Mouse (Mus musculus): ENCODE data around the gene Hoxd10. TPM values are rescaled to one million over a fixed set of nuclear protein-coding genes. Genes with fewer than 3 reads are reported as not detected.

Gene Hoxd10
- polyA plus RNA-seq, 1 experiment from 2014 or later, result 33.5 TPM

GRCm38 (mm10) chr2:74726973-74727639 lies 35.4 kb downstream of the Hoxd10 start:
- ATAC-seq (ENCODE audit: low FRiP score, low TSS enrichment), result no peak; the same call in none of the 2 replicates
- Histone ChIP-seq H3K36me3 (ENCODE audit: insufficient read depth, low read length) (peaks cover 7% of the 10 kb centered on the region; the same call in 1 of the 2 replicates), H3K4me2 (replicated peaks; ENCODE audit: low read depth, low read length) (peak overlapping the region; percentile 60), H3K9ac (replicated peaks; ENCODE audit: low read length) (peak overlapping the region; percentile 71), H3K9me3 (ENCODE audit: low read length) (no peaks in the 10 kb centered on the region), H3K4me3 (ENCODE audit: low read length) (peak overlapping the region; percentile 45), H3K27ac (ENCODE audit: low read length) (peak overlapping the region; percentile 85), H3K4me1 (ENCODE audit: insufficient read depth, low read length) (peaks cover 75% of the 10 kb centered on the region), H3K27me3 (ENCODE audit: insufficient read depth, low read length) (no peaks in the 10 kb centered on the region)
- WGBS, result 13% methylated on average over 42 of the region's 43 CpGs

GRCm38 (mm10) chr2:74727640-74728302 lies 36.0 kb downstream of the Hoxd10 start:
- H3K27ac ChIP-seq (ENCODE audit: low read length), result peak overlapping the region; percentile 85
- no peaks in the 10 kb centered on the region for H3K27me3 ChIP-seq (ENCODE audit: insufficient read depth, low read length)
- H3K4me2 ChIP-seq (replicated peaks; ENCODE audit: low read depth, low read length), result peak overlapping the region; percentile 60
- 10% methylated on average over 25 of the region's 25 CpGs for WGBS
- H3K4me1 ChIP-seq (ENCODE audit: insufficient read depth, low read length), result peaks cover 75% of the 10 kb centered on the region
- ATAC-seq (ENCODE audit: low FRiP score, low TSS enrichment), result peak; percentile 74
- peak overlapping the region; percentile 71 for H3K9ac ChIP-seq (replicated peaks; ENCODE audit: low read length)
- H3K36me3 ChIP-seq (ENCODE audit: insufficient read depth, low read length), result peaks cover 7% of the 10 kb centered on the region; the same call in 1 of the 2 replicates
- no peaks in the 10 kb centered on the region for H3K9me3 ChIP-seq (ENCODE audit: low read length)
- H3K4me3 ChIP-seq (ENCODE audit: low read length), result peak overlapping the region; percentile 45

GRCm38 (mm10) chr2:74728303-74728680 lies 36.6 kb downstream of the Hoxd10 start:
- H3K27me3 ChIP-seq (ENCODE audit: insufficient read depth, low read length), result no peaks in the 10 kb centered on the region
- no peaks in the 10 kb centered on the region for H3K9me3 ChIP-seq (ENCODE audit: low read length)
- WGBS, result 37% methylated on average over 13 of the region's 13 CpGs
- ATAC-seq (ENCODE audit: low FRiP score, low TSS enrichment), result no peak
- H3K9ac ChIP-seq (replicated peaks; ENCODE audit: low read length), result peak overlapping the region; percentile 71
- peak overlapping the region; percentile 85 for H3K27ac ChIP-seq (ENCODE audit: low read length)
- H3K4me1 ChIP-seq (ENCODE audit: insufficient read depth, low read length), result peaks cover 75% of the 10 kb centered on the region
- peak overlapping the region; percentile 60 for H3K4me2 ChIP-seq (replicated peaks; ENCODE audit: low read depth, low read length)
- H3K4me3 ChIP-seq (ENCODE audit: low read length), result peak overlapping the region; percentile 45
- H3K36me3 ChIP-seq (ENCODE audit: insufficient read depth, low read length), result peaks cover 7% of the 10 kb centered on the region; the same call in 1 of the 2 replicates

- Histone ChIP-seq H3K36me3 (ENCODE audit: insufficient read depth, low read length) (peaks cover 7% of the 10 kb centered on the region; the same call in 1 of the 2 replicates), H3K4me1 (ENCODE audit: insufficient read depth, low read length) (peaks cover 74% of the 10 kb centered on the region), H3K9me3 (ENCODE audit: low read length) (no peaks in the 10 kb centered on the region), H3K4me3 (ENCODE audit: low read length) (no peak overlapping the region), H3K27ac (ENCODE audit: low read length) (peak overlapping the region; percentile 26; the same call in 1 of the 2 replicates), H3K4me2 (replicated peaks; ENCODE audit: low read depth, low read length) (peak overlapping the region; percentile 8), H3K9ac (replicated peaks; ENCODE audit: low read length) (peak overlapping the region; percentile 36; the same call in 1 of the 2 replicates), H3K27me3 (ENCODE audit: insufficient read depth, low read length) (peaks cover 7% of the 10 kb centered on the region; the same call in 1 of the 2 replicates)
- WGBS, result 40% methylated on average over 8 of the region's 8 CpGs
- ATAC-seq (ENCODE audit: low FRiP score, low TSS enrichment), result no peak
Observed at GRCm38 (mm10) chr2:74730331-74730730, 38.6 kb downstream of the Hoxd10 start.

GRCm38 (mm10) chr2:74731055-74731454 lies 39.3 kb downstream of the Hoxd10 start:
- no peaks in the 10 kb centered on the region for H3K9me3 ChIP-seq (ENCODE audit: low read length)
- peak overlapping the region; percentile 46 for H3K9ac ChIP-seq (replicated peaks; ENCODE audit: low read length)
- H3K4me3 ChIP-seq (ENCODE audit: low read length), result 0 out of 2 replicates have a peak overlapping the region, but pooled peaks have one; percentile 0
- ATAC-seq (ENCODE audit: low FRiP score, low TSS enrichment), result no peak
- H3K4me1 ChIP-seq (ENCODE audit: insufficient read depth, low read length), result peaks cover 81% of the 10 kb centered on the region
- H3K27ac ChIP-seq (ENCODE audit: low read length), result peak overlapping the region; percentile 26; the same call in 1 of the 2 replicates
- peak overlapping the region; percentile 8 for H3K4me2 ChIP-seq (replicated peaks; ENCODE audit: low read depth, low read length)
- peaks cover 7% of the 10 kb centered on the region; the same call in 1 of the 2 replicates for H3K36me3 ChIP-seq (ENCODE audit: insufficient read depth, low read length)
- H3K27me3 ChIP-seq (ENCODE audit: insufficient read depth, low read length), result peaks cover 7% of the 10 kb centered on the region; the same call in 1 of the 2 replicates

- Histone ChIP-seq H3K9ac (replicated peaks; ENCODE audit: low read length) (peak overlapping the region; percentile 67), H3K4me3 (ENCODE audit: low read length) (peak overlapping the region; percentile 49), H3K36me3 (ENCODE audit: insufficient read depth, low read length) (peaks cover 2% of the 10 kb centered on the region; the same call in 1 of the 2 replicates), H3K4me2 (replicated peaks; ENCODE audit: low read depth, low read length) (peak overlapping the region; percentile 76), H3K27ac (ENCODE audit: low read length) (peak overlapping the region; percentile 62; the same call in 1 of the 2 replicates), H3K9me3 (ENCODE audit: low read length) (no peaks in the 10 kb centered on the region), H3K4me1 (ENCODE audit: insufficient read depth, low read length) (peaks cover 80% of the 10 kb centered on the region), H3K27me3 (ENCODE audit: insufficient read depth, low read length) (peaks cover 7% of the 10 kb centered on the region; the same call in 1 of the 2 replicates)
- no peak for ATAC-seq (ENCODE audit: low FRiP score, low TSS enrichment)
- WGBS, result 32% methylated on average over 9 of the region's 9 CpGs
Observed at GRCm38 (mm10) chr2:74731799-74732512, 40.2 kb downstream of the Hoxd10 start.

GRCm38 (mm10) chr2:74732513-74733316 lies 41.0 kb downstream of the Hoxd10 start:
- peaks cover 12% of the 10 kb centered on the region for H3K27me3 ChIP-seq (ENCODE audit: insufficient read depth, low read length)
- no peaks in the 10 kb centered on the region for H3K9me3 ChIP-seq (ENCODE audit: low read length)
- WGBS, result 1% methylated on average over 52 of the region's 52 CpGs
- peaks cover 79% of the 10 kb centered on the region for H3K4me1 ChIP-seq (ENCODE audit: insufficient read depth, low read length)
- peaks cover 2% of the 10 kb centered on the region; the same call in 1 of the 2 replicates for H3K36me3 ChIP-seq (ENCODE audit: insufficient read depth, low read length)
- H3K4me3 ChIP-seq (ENCODE audit: low read length), result peak overlapping the region; percentile 49
- no peak for ATAC-seq (ENCODE audit: low FRiP score, low TSS enrichment)
- H3K27ac ChIP-seq (ENCODE audit: low read length), result peak overlapping the region; percentile 62
- H3K9ac ChIP-seq (replicated peaks; ENCODE audit: low read length), result peak overlapping the region; percentile 67
- H3K4me2 ChIP-seq (replicated peaks; ENCODE audit: low read depth, low read length), result peak overlapping the region; percentile 76

GRCm38 (mm10) chr2:74733317-74733661 lies 41.6 kb downstream of the Hoxd10 start:
- H3K4me1 ChIP-seq (ENCODE audit: insufficient read depth, low read length), result peaks cover 79% of the 10 kb centered on the region

GRCm38 (mm10) chr2:74733765-74734164 lies 42.0 kb downstream of the Hoxd10 start:
- Histone ChIP-seq H3K36me3 (ENCODE audit: insufficient read depth, low read length) (peaks cover 2% of the 10 kb centered on the region; the same call in 1 of the 2 replicates), H3K27ac (ENCODE audit: low read length) (peak overlapping the region; percentile 62), H3K27me3 (ENCODE audit: insufficient read depth, low read length) (peaks cover 12% of the 10 kb centered on the region), H3K9ac (replicated peaks; ENCODE audit: low read length) (peak overlapping the region; percentile 67), H3K4me2 (replicated peaks; ENCODE audit: low read depth, low read length) (peak overlapping the region; percentile 76), H3K4me1 (ENCODE audit: insufficient read depth, low read length) (peaks cover 79% of the 10 kb centered on the region), H3K4me3 (ENCODE audit: low read length) (peak overlapping the region; percentile 49), H3K9me3 (ENCODE audit: low read length) (no peaks in the 10 kb centered on the region)
- 16% methylated on average over 6 of the region's 6 CpGs for WGBS
- no peak for ATAC-seq (ENCODE audit: low FRiP score, low TSS enrichment)

More at GRCm38 (mm10) chr2:74733317-74733661, 41.6 kb downstream of the Hoxd10 start:
- H3K27me3 ChIP-seq (ENCODE audit: insufficient read depth, low read length), result peaks cover 12% of the 10 kb centered on the region
- H3K9ac ChIP-seq (replicated peaks; ENCODE audit: low read length), result peak overlapping the region; percentile 67
- WGBS, result 3% methylated on average over 16 of the region's 16 CpGs
- peak overlapping the region; percentile 62 for H3K27ac ChIP-seq (ENCODE audit: low read length)
- H3K4me3 ChIP-seq (ENCODE audit: low read length), result peak overlapping the region; percentile 49
- no peak for ATAC-seq (ENCODE audit: low FRiP score, low TSS enrichment)
- peak overlapping the region; percentile 76 for H3K4me2 ChIP-seq (replicated peaks; ENCODE audit: low read depth, low read length)
- H3K9me3 ChIP-seq (ENCODE audit: low read length), result no peaks in the 10 kb centered on the region
- peaks cover 2% of the 10 kb centered on the region; the same call in 1 of the 2 replicates for H3K36me3 ChIP-seq (ENCODE audit: insufficient read depth, low read length)
